Mouse (Mus musculus) lung, postnatal 14 days (tissue): Measurements from ENCODE around the gene Tram2.

Source experiments
- DNase-seq: peaks from one replicate; pipeline ENCODE4 v3.0.0; 2021

Tram2 gene

GRCm38 (mm10) chr1:21008891-21009290, 70.1 kb downstream of the Tram2 start:
- DNase-seq = peak; percentile 41

DNA sequence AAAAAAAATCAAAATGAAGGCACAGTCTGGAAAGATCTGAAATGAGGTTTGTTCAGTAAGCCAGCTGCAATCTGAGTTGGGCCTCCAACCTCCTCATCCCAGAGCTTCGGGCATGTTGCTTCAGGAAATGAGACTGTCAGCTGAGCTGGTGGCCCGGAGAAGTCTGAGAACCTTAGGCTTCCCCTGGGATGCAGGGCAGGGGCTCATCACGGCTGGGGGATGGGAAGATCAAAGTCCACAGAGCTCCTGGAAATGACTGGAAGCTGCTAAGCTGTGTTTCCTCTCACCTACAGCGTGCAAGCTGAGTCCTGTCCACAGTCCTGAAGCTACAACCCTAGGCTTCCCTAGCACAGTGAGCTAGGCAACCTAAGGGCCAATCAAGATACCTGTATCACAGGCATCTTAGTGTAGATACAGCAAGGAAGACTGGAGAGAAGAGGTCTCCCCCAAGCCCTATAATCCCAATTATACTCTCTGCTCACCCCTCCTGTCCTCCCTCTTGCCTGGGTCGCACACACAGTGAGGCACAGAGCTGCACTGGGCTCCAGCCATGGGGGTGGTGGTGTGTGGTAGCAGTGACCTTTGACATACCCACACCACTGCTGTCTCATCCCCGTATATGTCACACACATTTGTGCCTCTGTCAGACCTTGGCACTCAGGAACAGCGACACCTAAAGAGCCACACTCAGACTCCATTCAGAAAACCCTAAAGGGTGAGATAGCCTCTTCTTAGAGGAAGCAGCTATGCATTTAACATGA, 70.9 kb downstream of the Tram2 start:
- no peak for DNase-seq

- no peak for DNase-seq
These were observed 72.3 kb downstream of the Tram2 start for GRCm38 (mm10) chr1:21006775-21007174.

DNA sequence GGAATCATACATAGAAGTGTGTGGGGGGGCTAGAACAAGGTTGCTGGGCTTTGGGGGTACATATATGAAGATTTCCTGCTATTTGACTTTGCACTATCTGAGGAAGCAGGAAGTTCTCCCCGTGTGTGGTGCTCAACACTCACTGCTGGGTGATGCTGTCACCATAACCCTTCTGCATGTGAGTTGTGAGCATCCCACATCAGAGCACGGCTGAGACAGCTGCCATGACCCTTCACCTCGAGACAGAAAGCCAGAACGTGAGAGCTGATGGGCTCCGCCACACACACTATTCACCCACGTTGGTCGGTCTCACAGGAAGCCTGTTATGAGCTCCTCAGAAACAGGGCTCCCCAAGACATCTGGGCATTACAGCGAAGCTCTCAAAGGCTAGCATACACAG, 74.4 kb downstream of the Tram2 start:
- DNase-seq = no peak

- DNase-seq = peak; percentile 43
These were observed 76.5 kb downstream of the Tram2 start for GRCm38 (mm10) chr1:21002246-21003142.

DNA sequence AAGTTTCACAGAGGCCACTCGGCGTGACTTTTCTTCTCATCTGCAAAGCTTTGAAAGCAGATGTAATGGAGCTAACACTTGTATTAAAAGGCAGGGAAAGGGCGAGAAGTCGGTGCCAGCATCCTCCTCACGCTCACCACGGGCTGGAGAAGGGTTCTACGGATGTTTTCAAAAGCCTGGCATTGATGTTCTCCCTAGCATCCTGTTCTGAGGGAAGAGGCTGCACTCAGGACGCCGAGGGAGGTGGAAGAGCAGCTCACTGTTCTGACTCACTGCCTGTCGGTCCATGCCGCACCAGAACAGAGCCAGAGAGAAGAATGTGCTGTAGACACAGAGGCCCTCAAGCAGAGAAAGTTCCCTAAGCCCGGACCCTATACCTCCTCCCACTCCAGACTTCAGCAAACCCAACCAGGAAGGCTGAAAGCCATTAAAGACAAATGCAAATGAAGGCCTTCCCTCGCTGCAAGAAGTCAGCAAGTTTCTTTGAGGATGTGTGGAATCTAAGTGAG, 81.1 kb downstream of the Tram2 start:
- DNase-seq = peak; percentile 26

DNA sequence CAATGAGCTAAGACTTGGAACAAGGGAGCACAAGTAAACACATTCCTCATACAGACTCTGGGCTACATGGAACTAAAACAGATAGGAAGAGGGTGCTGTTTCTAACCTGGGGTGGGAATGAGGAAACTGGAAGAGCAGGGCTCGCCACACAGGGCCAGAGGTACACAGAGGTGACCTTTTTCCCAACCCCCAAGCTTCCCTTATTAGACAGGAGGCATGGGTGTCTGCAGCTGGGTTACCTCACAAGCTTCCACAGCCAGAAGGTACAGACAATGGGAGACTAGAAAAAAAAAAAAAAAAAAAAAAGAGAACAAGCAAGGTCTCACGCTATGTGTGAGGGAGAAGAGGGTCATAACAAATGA, 81.7 kb downstream of the Tram2 start:
- DNase-seq = no peak

GRCm38 (mm10) chr1:20996603-20997327, 82.3 kb downstream of the Tram2 start:
- DNase-seq = peak; percentile 19

DNA sequence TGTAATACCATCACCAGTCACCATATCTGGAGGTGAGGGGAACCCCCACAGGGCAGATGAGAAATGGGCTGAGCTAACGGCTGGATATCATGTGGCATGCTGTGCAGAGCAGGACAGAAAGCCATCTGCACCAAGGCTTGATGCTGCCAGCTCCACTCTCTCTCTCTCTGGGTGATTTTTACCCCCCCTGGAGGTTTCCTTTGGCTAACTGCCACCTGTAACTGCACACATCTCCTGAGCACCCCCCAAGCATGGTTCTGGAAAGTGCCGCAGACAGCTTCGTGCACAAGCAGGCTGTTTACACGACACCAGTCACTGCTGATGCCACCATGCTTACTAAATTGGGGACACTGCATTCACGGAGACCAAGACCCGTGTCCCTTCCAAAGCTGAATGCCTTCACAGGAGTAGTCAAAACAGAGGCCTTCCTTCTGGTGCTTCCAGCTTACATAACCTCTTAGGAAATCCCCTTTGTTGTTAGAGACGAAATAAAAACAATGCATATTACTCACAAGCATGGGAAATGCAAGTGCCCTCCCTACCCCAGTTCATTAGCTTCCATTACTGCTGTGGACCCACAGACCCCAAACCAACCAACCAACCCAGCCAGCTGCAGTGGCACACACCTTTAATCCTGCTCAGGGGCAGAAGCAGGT, 83.6 kb downstream of the Tram2 start:
- DNase-seq = peak; percentile 28

DNA sequence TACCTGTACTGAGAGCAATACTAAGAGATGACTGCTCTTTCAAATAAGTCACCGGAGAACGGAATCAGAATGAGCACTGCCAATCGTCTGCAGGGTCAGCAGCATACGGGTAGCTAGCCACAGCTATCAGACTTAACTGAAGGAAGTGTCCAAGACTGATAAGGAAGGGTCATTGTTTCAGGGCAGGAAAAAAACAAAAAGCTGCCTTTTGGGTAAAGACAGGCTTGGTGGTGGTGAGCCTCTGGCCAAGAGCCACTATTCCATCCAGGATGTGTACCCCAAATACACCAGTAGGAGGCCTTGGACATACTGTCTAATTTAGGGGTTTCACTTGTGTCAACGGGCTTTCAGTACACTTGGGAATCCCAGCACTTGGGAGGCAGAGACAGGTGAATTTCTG, 84.7 kb downstream of the Tram2 start:
- no peak for DNase-seq

- no peak for DNase-seq
These were observed 85.3 kb downstream of the Tram2 start for GRCm38 (mm10) chr1:20993690-20994089.

DNA sequence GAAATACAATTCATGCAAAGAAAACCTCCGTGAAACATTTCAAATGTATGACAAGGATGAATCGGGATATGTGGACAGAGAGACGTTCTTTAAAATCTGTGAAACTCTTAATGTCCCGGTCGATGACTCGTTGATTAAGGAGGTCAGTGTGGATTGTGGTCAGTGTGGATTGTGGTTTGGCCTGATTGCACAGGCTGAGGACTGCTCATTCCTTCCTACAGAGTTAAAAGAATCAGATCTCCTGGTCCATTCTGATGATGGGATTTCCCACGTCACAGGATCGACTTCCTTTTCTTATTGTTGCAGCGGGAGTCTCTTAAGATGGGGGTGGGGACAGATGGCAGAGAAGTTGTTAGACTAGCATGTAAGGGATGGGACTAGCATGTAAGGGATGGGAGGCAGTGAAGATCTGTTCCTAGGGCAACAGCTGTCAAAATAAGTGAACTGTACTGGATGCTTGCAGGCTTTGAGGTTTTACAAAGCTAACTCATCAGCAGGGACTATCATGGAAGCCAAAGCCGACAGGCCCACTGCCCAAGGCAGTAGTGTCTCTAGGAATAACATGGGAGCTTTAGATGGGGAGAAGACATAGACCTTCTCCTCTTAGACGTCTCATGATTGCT, 89.5 kb downstream of the Tram2 start:
- no peak for DNase-seq

DNA sequence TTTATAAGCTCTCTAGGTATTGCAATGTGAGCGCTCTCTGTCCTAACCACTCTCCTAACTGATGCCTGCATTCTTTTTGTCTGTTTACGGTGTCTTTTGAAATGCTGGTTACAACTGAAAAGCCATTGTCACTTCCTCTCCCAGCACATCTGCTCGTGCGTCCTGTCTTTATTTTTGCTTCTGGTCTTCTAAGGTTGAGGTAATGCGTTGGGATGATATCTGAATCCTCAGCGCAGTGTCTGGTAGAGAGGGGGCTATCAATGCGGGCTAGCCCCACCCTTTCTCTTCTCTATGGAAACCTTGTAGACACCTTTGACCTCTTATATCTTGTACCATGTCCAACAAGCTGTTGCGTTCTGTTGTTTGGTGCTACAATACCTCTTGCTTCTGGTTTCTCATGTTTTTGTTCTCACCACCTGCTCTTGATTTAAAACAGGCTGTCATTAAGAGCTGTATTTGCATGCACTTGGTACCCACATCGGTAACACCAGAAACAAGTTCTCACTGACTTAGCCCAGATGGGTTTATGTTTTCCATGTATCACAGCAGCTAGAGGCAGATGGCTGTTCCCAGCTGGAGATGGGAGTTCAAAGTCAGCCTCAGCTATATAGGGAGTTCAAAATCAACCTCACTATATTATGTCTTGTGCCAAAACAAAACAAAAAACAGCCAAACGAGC, 92.5 kb downstream of the Tram2 start:
- no peak for DNase-seq

- no peak for DNase-seq
These were observed 94.4 kb downstream of the Tram2 start for GRCm38 (mm10) chr1:20984582-20984981.

- no peak for DNase-seq
These were observed 94.9 kb downstream of the Tram2 start for GRCm38 (mm10) chr1:20984103-20984502.

DNA sequence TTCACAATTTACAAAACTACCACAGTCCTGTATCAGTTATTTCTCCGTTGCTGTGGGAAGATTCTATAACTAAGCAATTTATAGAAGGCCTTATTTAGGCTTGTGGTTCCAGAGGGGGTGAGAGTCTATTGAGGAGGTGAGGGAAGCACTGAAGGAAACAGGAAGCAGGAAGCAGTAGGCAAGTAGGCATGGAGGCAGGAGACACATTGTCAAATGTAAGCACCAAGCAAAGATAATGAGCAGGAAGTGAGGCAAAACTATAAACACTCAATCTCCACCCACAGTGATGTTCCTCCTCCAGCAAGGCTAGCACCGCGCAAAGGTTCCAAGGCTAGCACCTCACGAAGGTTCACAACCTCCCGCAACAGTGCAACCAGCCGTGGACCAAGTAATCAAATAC, 97.3 kb downstream of the Tram2 start:
- DNase-seq = no peak

GRCm38 (mm10) chr1:20980553-20980952, 98.5 kb downstream of the Tram2 start:
- no peak for DNase-seq

DNA sequence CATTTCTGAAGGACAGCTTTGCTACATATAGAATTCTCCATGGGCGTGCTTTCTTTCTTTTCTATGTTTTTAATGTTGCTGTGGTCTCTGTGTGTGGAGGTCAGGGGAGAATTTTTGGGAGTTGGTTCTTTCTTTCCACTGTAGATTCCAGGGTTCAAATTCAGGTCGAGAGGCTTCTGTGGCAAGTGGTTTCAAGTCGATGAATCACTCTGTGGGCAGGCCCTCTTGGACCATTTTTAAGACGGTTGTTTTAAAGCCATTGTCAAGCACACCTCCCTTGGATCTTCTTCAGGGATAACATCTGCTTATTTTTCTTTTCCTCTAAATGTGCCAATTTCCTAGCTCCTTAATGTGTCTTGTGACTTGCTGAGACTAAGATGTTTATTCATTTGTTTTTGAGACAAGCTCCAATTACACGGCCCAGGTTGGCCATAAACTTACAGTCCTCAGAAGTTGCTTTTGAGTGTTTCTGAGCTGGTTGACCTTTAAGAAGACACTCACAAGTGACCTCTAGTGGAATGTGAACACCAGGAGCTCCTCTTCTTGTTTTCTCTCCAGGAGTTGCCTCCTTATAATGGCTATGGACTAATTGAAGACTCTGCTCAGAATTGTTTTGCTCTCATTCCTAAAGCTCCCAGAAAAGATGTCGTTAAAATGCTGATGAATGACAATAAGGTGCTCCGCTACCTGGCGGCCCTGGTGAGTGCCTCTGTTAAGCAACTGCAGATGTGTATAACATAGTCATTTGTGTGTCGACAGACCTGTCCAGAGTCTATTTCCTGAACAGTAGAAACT, 104.5 kb downstream of the Tram2 start:
- no peak for DNase-seq

GRCm38 (mm10) chr1:20973389-20973788, 105.6 kb downstream of the Tram2 start:
- DNase-seq = no peak

DNA sequence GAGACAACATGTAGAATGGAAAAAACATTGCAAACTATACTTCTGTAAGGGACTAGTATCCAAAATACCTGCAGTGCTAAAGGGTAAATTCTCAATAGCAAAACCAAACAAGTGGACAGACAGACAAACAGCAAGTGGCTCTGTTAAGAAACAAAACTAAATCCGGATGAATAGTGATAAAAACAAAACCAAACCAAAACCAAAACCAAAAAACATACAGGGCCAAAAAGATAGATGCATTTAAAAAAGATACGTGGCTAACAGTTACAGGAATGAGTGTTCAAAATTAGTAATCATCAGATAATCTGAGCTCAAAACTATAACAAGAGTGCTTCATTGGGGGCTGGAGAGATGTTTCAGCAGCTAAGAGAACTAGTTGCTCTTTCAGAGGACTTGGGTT, 109.4 kb downstream of the Tram2 start:
- no peak for DNase-seq

DNA sequence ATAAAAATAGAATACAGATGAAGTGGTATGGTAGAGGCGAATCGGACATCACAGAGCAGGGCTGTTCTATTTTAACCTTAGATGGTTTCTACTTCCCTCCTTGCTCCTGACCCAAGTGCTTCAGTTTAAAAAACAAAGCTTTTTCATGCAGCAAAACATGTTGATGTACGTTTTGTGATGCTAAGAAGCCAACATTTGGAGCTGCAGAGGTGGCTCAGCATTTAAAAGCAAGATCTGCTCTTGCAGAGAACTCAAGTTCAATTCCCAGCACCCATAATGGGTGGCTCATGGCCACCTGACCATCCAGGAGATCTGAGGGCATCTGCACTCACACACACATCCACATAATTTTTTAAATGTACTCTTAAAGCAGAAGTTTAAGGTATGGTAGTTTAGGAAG, 124.2 kb downstream of the Tram2 start:
- no peak for DNase-seq
